Mouse (Mus musculus): ENCODE measurements around the gene Kndc1. TPM values are rescaled to one million over a fixed set of nuclear protein-coding genes. Genes with fewer than 3 reads are reported as not detected.

The Kndc1 gene
- polyA plus RNA-seq, 1 experiment from 2014 or later = 0.23 TPM

DNA sequence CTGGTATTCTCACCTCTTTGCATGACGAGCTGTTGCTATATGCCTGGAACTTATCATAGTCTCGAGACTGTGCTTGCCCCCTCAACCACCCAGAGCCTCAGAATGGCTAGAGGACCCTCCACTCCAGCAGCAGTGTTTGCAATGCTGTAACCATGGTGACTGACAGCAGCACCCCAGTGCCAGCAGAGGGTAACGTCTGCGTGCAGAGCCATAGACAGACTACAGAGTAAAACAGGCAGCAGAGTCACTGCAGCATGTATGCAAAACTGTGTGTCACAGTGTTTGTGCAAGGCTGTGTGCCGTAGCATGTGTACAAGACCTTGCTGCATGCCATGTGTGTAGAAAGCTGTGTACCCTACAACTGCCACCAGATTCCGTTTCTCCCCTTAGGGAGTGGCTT lies 15.0 kb downstream of the Kndc1 start:
- peaks cover 13% of the 10 kb centered on the region; the same call in 1 of the 2 replicates for H3K27me3 ChIP-seq (replicated peaks; ENCODE audit: control insufficient read depth, insufficient read depth, low read length)
- H3K9ac ChIP-seq (ENCODE audit: low read depth, low read length) = no peak overlapping the region
- H3K9me3 ChIP-seq (ENCODE audit: control insufficient read depth) = no peaks in the 10 kb centered on the region
- no peaks in the 10 kb centered on the region for H3K4me1 ChIP-seq (replicated peaks; ENCODE audit: control insufficient read depth, insufficient read depth, low read length)
- 54% methylated on average over 6 of the region's 6 CpGs for WGBS
- H3K36me3 ChIP-seq (ENCODE audit: control insufficient read depth, insufficient read depth) = no peaks in the 10 kb centered on the region
- H3K4me3 ChIP-seq (ENCODE audit: low read depth, low read length) = no peak overlapping the region
- H3K4me2 ChIP-seq (replicated peaks; ENCODE audit: low read depth) = no peak overlapping the region
- no peak for TF ChIP-seq CTCF (IDR thresholded peaks at IDR 0.05; ENCODE audit: low read depth)
- no peak overlapping the region for H3K27ac ChIP-seq (ENCODE audit: low read depth, low read length)
- no peak for ATAC-seq

- no peaks in the 10 kb centered on the region for H3K4me1 ChIP-seq (replicated peaks; ENCODE audit: control insufficient read depth, insufficient read depth, low read length)
- peaks cover 11% of the 10 kb centered on the region; the same call in 1 of the 2 replicates for H3K27me3 ChIP-seq (replicated peaks; ENCODE audit: control insufficient read depth, insufficient read depth, low read length)
- 61% methylated on average over 11 of the region's 11 CpGs for WGBS
- H3K36me3 ChIP-seq (ENCODE audit: control insufficient read depth, insufficient read depth) = no peaks in the 10 kb centered on the region
- no peak for TF ChIP-seq CTCF (IDR thresholded peaks at IDR 0.05; ENCODE audit: low read depth)
- H3K9ac ChIP-seq (ENCODE audit: low read depth, low read length) = no peak overlapping the region
- H3K9me3 ChIP-seq (ENCODE audit: control insufficient read depth) = no peaks in the 10 kb centered on the region
- H3K4me3 ChIP-seq (ENCODE audit: low read depth, low read length) = no peak overlapping the region
- H3K4me2 ChIP-seq (replicated peaks; ENCODE audit: low read depth) = no peak overlapping the region
- ATAC-seq = no peak
- H3K27ac ChIP-seq (ENCODE audit: low read depth, low read length) = no peak overlapping the region
Observed at GRCm38 (mm10) chr7:139910204-139910835, 15.8 kb downstream of the Kndc1 start.

GRCm38 (mm10) chr7:139914141-139915047 lies 19.9 kb downstream of the Kndc1 start:
- H3K9ac ChIP-seq (ENCODE audit: low read depth, low read length) = no peak overlapping the region
- H3K27me3 ChIP-seq (replicated peaks; ENCODE audit: control insufficient read depth, insufficient read depth, low read length) = peaks cover 3% of the 10 kb centered on the region; the same call in 1 of the 2 replicates
- H3K27ac ChIP-seq (ENCODE audit: low read depth, low read length) = no peak overlapping the region
- no peak for TF ChIP-seq CTCF (IDR thresholded peaks at IDR 0.05; ENCODE audit: low read depth)
- peak overlapping the region; percentile 58 for H3K4me2 ChIP-seq (replicated peaks; ENCODE audit: low read depth)
- ATAC-seq = no peak
- no peaks in the 10 kb centered on the region for H3K4me1 ChIP-seq (replicated peaks; ENCODE audit: control insufficient read depth, insufficient read depth, low read length)
- H3K36me3 ChIP-seq (ENCODE audit: control insufficient read depth, insufficient read depth) = no peaks in the 10 kb centered on the region
- no peaks in the 10 kb centered on the region for H3K9me3 ChIP-seq (ENCODE audit: control insufficient read depth)
- peak overlapping the region; percentile 21 for H3K4me3 ChIP-seq (ENCODE audit: low read depth, low read length)
- 12% methylated on average over 29 of the region's 29 CpGs for WGBS

- 6% methylated on average over 14 of the region's 14 CpGs for WGBS
- TF ChIP-seq CTCF (IDR thresholded peaks at IDR 0.05; ENCODE audit: low read depth) = no peak
- Histone ChIP-seq H3K36me3 (ENCODE audit: control insufficient read depth, insufficient read depth) (no peaks in the 10 kb centered on the region), H3K4me3 (ENCODE audit: low read depth, low read length) (no peak overlapping the region), H3K4me1 (replicated peaks; ENCODE audit: control insufficient read depth, insufficient read depth, low read length) (no peaks in the 10 kb centered on the region), H3K27me3 (replicated peaks; ENCODE audit: control insufficient read depth, insufficient read depth, low read length) (peaks cover 3% of the 10 kb centered on the region; the same call in 1 of the 2 replicates), H3K4me2 (replicated peaks; ENCODE audit: low read depth) (peak overlapping the region; percentile 24; the same call in 1 of the 2 replicates), H3K9me3 (ENCODE audit: control insufficient read depth) (no peaks in the 10 kb centered on the region), H3K9ac (ENCODE audit: low read depth, low read length) (no peak overlapping the region), H3K27ac (ENCODE audit: low read depth, low read length) (no peak overlapping the region)
- no peak for ATAC-seq
Observed at GRCm38 (mm10) chr7:139915646-139916257, 21.3 kb downstream of the Kndc1 start.

DNA sequence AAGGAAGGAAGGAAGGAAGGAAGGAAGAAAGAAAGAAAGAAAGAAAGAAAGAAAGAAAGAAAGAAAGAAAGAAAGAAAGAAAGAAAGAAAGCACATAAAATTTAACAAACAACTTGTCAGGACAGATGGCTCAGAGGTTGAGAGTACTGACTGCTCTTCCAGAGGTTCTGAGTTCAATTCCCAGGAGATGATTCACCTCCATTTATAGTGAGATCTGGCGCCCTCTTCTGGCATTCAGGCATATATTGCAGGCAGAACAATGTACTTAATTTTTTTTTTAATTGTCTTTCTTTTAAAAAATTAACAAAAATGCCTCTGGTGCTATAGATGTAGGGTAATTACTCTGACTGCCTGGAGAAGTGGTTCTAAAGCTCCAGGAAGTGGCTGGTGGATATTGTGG lies 21.8 kb downstream of the Kndc1 start:
- H3K4me3 ChIP-seq (ENCODE audit: low read depth, low read length) = no peak overlapping the region
- H3K4me1 ChIP-seq (replicated peaks; ENCODE audit: control insufficient read depth, insufficient read depth, low read length) = no peaks in the 10 kb centered on the region
- no peak overlapping the region for H3K9ac ChIP-seq (ENCODE audit: low read depth, low read length)
- H3K9me3 ChIP-seq (ENCODE audit: control insufficient read depth) = no peaks in the 10 kb centered on the region
- H3K4me2 ChIP-seq (replicated peaks; ENCODE audit: low read depth) = no peak overlapping the region
- WGBS = 4% methylated on average over 1 of the region's 1 CpGs
- peak; percentile 47 for TF ChIP-seq CTCF (IDR thresholded peaks at IDR 0.05; ENCODE audit: low read depth)
- no peak for ATAC-seq
- H3K27me3 ChIP-seq (replicated peaks; ENCODE audit: control insufficient read depth, insufficient read depth, low read length) = peaks cover 3% of the 10 kb centered on the region; the same call in 1 of the 2 replicates
- no peak overlapping the region for H3K27ac ChIP-seq (ENCODE audit: low read depth, low read length)
- no peaks in the 10 kb centered on the region for H3K36me3 ChIP-seq (ENCODE audit: control insufficient read depth, insufficient read depth)

DNA sequence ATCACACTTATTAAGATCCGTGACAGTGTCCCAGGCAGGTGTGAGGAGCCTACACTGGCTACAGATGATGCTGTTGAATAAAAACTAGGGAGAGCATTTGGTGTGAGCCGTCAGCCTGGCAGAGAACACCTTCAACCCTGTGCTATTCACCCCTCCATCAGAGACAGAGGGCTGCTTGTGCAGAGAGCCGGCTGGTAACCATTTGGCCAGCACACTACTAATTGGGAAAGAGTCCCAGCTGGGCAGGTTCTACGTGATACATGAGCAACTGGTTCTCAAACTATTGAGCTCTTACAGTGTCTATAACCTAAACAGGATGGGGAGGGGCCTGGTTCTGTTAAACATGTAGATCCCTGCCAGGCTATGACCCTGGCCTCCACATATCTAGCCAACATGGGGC lies 23.8 kb downstream of the Kndc1 start:
- Histone ChIP-seq H3K9ac (ENCODE audit: low read depth, low read length) (no peak overlapping the region), H3K4me3 (ENCODE audit: low read depth, low read length) (no peak overlapping the region), H3K36me3 (ENCODE audit: control insufficient read depth, insufficient read depth) (no peaks in the 10 kb centered on the region), H3K9me3 (ENCODE audit: control insufficient read depth) (no peaks in the 10 kb centered on the region), H3K27me3 (replicated peaks; ENCODE audit: control insufficient read depth, insufficient read depth, low read length) (peaks cover 2% of the 10 kb centered on the region; the same call in 1 of the 2 replicates), H3K27ac (ENCODE audit: low read depth, low read length) (no peak overlapping the region), H3K4me1 (replicated peaks; ENCODE audit: control insufficient read depth, insufficient read depth, low read length) (no peaks in the 10 kb centered on the region), H3K4me2 (replicated peaks; ENCODE audit: low read depth) (no peak overlapping the region)
- no peak for ATAC-seq
- no peak for TF ChIP-seq CTCF (IDR thresholded peaks at IDR 0.05; ENCODE audit: low read depth)
- 77% methylated on average over 4 of the region's 4 CpGs for WGBS
